ENCODE assay signal across 9 mouse cellular contexts in the genomic region with DNA sequence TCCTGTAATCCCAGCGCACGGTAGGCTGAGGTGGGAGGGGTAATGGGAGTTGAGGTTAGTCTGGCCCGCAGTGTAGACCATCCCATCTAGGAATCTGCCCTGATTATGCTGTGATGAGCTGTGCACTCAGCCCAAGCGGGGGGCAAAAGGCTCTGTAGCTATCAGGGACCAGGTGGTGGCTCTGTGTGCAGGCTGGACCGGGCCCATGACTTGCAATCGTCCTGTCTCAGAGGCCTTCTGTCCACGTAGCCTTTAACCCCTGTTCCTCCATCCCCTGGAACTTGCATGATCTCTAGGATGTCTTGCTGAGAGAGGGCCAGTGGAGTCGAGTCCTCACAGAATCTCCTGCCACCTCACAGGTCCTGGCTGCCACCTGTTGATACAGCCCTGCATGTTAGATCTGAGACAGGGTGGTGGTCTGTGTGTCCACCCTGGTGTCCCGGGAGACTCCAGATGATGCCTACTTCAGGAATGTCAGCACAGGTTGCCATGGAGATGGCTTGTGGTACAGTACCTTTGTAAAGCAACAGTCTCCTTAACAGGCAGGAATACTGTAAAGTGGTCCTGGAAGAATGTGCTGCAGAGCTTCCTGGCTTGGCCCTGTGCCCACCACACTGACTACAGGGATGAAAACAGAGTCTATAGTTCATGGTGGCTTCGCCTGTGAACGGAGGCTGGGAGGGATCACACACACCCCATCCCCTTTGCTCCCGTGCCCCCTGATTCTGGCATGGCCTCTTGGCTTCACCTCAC. TPM values are rescaled to one million over a fixed set of nuclear protein-coding genes. Genes with fewer than 3 reads are reported as not detected.
DNase-seq lines count a peak whose midpoint lies in the region; ATAC-seq and TF ChIP-seq lines count a peak whose summit lies in the region.
"Had no signal": no experiment of that assay in that cellular context is flagged by ENCODE, and none has a peak within 500 bp of the region (broad histone marks: within the 10 kb centered on the region; RNA-seq: fewer than 3 reads in every experiment).

No protein-coding gene starts in this region.

- WGBS in lung, embryonic 14.5 days, result 66% methylated on average over 12 of the region's 12 CpGs
- WGBS in limb, embryonic 10.5 days, result 84% methylated on average over 12 of the region's 12 CpGs
- WGBS in small intestine, adult 2 months, result 71% methylated on average over 12 of the region's 12 CpGs
- WGBS in liver, postnatal 0 days (ENCODE audit: insufficient replicate concordance), result 59% methylated on average over 12 of the region's 12 CpGs

- H3K9me3 ChIP-seq in lung, embryonic 14.5 days (ENCODE audit: low read depth, low read length), result no peaks in the 10 kb centered on the region
- H3K9me3 ChIP-seq in limb, embryonic 10.5 days (replicated peaks), result no peaks in the 10 kb centered on the region
- H3K9me3 ChIP-seq in liver, postnatal 0 days (ENCODE audit: low read length), result no peaks in the 10 kb centered on the region

- no peak overlapping the region; the same call in 1 of the 2 replicates for H3K9ac ChIP-seq in lung, embryonic 14.5 days
- H3K9ac ChIP-seq in liver, postnatal 0 days (replicated peaks), result no peak overlapping the region

- no peak for TF ChIP-seq CTCF in lung, embryonic 14.5 days (IDR thresholded peaks at IDR 0.05; ENCODE audit: low read depth)
- TF ChIP-seq CTCF in small intestine, adult 2 months (IDR thresholded peaks at IDR 0.05; ENCODE audit: extremely low read depth, insufficient read length, insufficient replicate concordance, low read depth, low read length), result no peak
- TF ChIP-seq CTCF in liver, postnatal 0 days (IDR thresholded peaks at IDR 0.05; ENCODE audit: low read depth), result no peak

- no peaks in the 10 kb centered on the region for H3K36me3 ChIP-seq in lung, embryonic 14.5 days (ENCODE audit: insufficient read depth)
- peaks cover 2% of the 10 kb centered on the region; the same call in 1 of the 2 replicates for H3K36me3 ChIP-seq in limb, embryonic 10.5 days
- no peaks in the 10 kb centered on the region for H3K36me3 ChIP-seq in small intestine, adult 2 months (ENCODE audit: control insufficient read depth, insufficient read depth, low read length)
- H3K36me3 ChIP-seq in liver, postnatal 0 days (replicated peaks; ENCODE audit: insufficient read depth, low read length), result no peaks in the 10 kb centered on the region

- H3K27me3 ChIP-seq in lung, embryonic 14.5 days (ENCODE audit: insufficient read depth, low read length), result no peaks in the 10 kb centered on the region
- H3K27me3 ChIP-seq in limb, embryonic 10.5 days (ENCODE audit: low read depth, poor library complexity, severe bottlenecking), result no peaks in the 10 kb centered on the region
- H3K27me3 ChIP-seq in small intestine, adult 2 months (ENCODE audit: control insufficient read depth, insufficient read depth, low read length), result no peaks in the 10 kb centered on the region
- H3K27me3 ChIP-seq in liver, postnatal 0 days (ENCODE audit: insufficient read depth, low read length), result no peaks in the 10 kb centered on the region

- peak; percentile 61 for DNase-seq in cerebellum, adult 9-10 months
- no peak for DNase-seq in cerebellum, postnatal 4 days (ENCODE audit: low spot score in 2 of 2)
- DNase-seq in lung, embryonic 14.5 days, result peak; percentile 69
- no peak for DNase-seq in lung, adult 18-20 months
- no peak for DNase-seq in limb, embryonic 10.5 days (ENCODE audit: low spot score)
- DNase-seq in T-cell, adult 2 months (ENCODE audit: low spot score), result no peak
- DNase-seq in liver, postnatal 0 days, result no peak

- TF ChIP-seq POLR2A in small intestine, adult 2 months (IDR thresholded peaks at IDR 0.05; ENCODE audit: low read depth, low read length), result 0 out of 2 replicates have a peak, but pooled peaks have one; percentile 19

- H3K4me3 ChIP-seq in lung, embryonic 14.5 days (ENCODE audit: low read depth, low read length), result no peak overlapping the region
- no peak overlapping the region for H3K4me3 ChIP-seq in limb, embryonic 10.5 days
- H3K4me3 ChIP-seq in small intestine, adult 2 months (ENCODE audit: low read depth, low read length), result no peak overlapping the region
- H3K4me3 ChIP-seq in liver, postnatal 0 days (ENCODE audit: low read depth, low read length), result no peak overlapping the region
- H3K4me3 ChIP-seq: erythroblast, embryonic 14.5 days had no signal

- no peak overlapping the region for H3K4me2 ChIP-seq in lung, embryonic 14.5 days
- no peak overlapping the region for H3K4me2 ChIP-seq in liver, postnatal 0 days (ENCODE audit: low read depth, low read length)

- no peak for TF ChIP-seq EP300 in liver, postnatal 0 days (IDR thresholded peaks at IDR 0.05; ENCODE audit: low read depth)

- H3K27ac ChIP-seq in lung, embryonic 14.5 days (ENCODE audit: low read depth), result no peak overlapping the region
- peak overlapping the region; percentile 75; the same call in 1 of the 2 replicates for H3K27ac ChIP-seq in limb, embryonic 10.5 days
- peak overlapping the region; percentile 40; the same call in 1 of the 2 replicates for H3K27ac ChIP-seq in small intestine, adult 2 months (ENCODE audit: insufficient read depth, low read depth, low read length)
- no peak overlapping the region for H3K27ac ChIP-seq in liver, postnatal 0 days (ENCODE audit: low read depth)

- ATAC-seq in lung, embryonic 14.5 days (ENCODE audit: insufficient read depth), result no peak
- ATAC-seq in liver, postnatal 0 days, result no peak

- peaks cover 21% of the 10 kb centered on the region for H3K4me1 ChIP-seq in lung, embryonic 14.5 days (ENCODE audit: insufficient read depth)
- peaks cover 46% of the 10 kb centered on the region for H3K4me1 ChIP-seq in limb, embryonic 10.5 days
- peaks cover 28% of the 10 kb centered on the region for H3K4me1 ChIP-seq in small intestine, adult 2 months (ENCODE audit: control insufficient read depth, insufficient read depth, insufficient read length, low read length)
- peaks cover 60% of the 10 kb centered on the region for H3K4me1 ChIP-seq in liver, postnatal 0 days (ENCODE audit: insufficient read depth)

RNA-seq across cellular contexts. Expression of gene Galnt2, which starts 51.9 kb away (rescaled TPM):
- polyA plus RNA-seq in lung, embryonic 14.5 days (2014; fragmentation: Nextera tagmentation; extraction: Ambion mirVana), result 66.8 and 67.2 TPM in 2 replicates
- 35.0 and 43.7 TPM in 2 replicates for polyA plus RNA-seq in limb, embryonic 10.5 days (2016; fragmentation: Nextera tagmentation; extraction: Ambion mirVana)
- 8.1 and 9.4 TPM in 2 replicates for polyA plus RNA-seq in small intestine, adult 2 months (2012; rRNA removed)
- 23.3 and 23.5 TPM in 2 replicates for polyA plus RNA-seq in liver, postnatal 0 days (2015; fragmentation: Nextera tagmentation; extraction: Ambion mirVana)

Comparison
In these comparisons a context has a peak if more than half of its experiments do, and no peak if none do; other contexts are left out.
1. DNase-seq: peak in cerebellum, adult 9-10 months (single experiment) and lung, embryonic 14.5 days (single experiment); none in cerebellum, postnatal 4 days (0 of 2), lung, adult 18-20 months (0 of 2), limb, embryonic 10.5 days (single experiment), T-cell, adult 2 months (single experiment) and liver, postnatal 0 days (single experiment).
2. H3K27ac ChIP-seq: peak in limb, embryonic 10.5 days (single experiment) and small intestine, adult 2 months (single experiment); none in lung, embryonic 14.5 days (single experiment) and liver, postnatal 0 days (single experiment).